Mouse (Mus musculus): ENCODE measurements at regions not wholly inside any gene's neighbourhood (a gene's known extent, or its start where the extent isn't known, plus 50 kb on each side); places are given as distances from the start of the nearest gene placed in this dataset.

GRCm38 (mm10) chr11:113192086-113192856 is 410.2 kb downstream of the Sox9 start:
- no peak overlapping the region for H3K4me3 ChIP-seq (replicated peaks)
- peak overlapping the region; percentile 23 for H3K4me2 ChIP-seq
- H3K9ac ChIP-seq (replicated peaks), result no peak overlapping the region
- H3K27ac ChIP-seq (replicated peaks), result no peak overlapping the region; the same call in 1 of the 2 replicates
- ATAC-seq (ENCODE audit: low FRiP score), result no peak
- no peaks in the 10 kb centered on the region for H3K9me3 ChIP-seq (replicated peaks)
- H3K36me3 ChIP-seq, result no peaks in the 10 kb centered on the region
- WGBS, result 59% methylated on average over 22 of the region's 22 CpGs
- peaks cover 30% of the 10 kb centered on the region for H3K4me1 ChIP-seq
- H3K27me3 ChIP-seq (replicated peaks), result no peaks in the 10 kb centered on the region

DNA sequence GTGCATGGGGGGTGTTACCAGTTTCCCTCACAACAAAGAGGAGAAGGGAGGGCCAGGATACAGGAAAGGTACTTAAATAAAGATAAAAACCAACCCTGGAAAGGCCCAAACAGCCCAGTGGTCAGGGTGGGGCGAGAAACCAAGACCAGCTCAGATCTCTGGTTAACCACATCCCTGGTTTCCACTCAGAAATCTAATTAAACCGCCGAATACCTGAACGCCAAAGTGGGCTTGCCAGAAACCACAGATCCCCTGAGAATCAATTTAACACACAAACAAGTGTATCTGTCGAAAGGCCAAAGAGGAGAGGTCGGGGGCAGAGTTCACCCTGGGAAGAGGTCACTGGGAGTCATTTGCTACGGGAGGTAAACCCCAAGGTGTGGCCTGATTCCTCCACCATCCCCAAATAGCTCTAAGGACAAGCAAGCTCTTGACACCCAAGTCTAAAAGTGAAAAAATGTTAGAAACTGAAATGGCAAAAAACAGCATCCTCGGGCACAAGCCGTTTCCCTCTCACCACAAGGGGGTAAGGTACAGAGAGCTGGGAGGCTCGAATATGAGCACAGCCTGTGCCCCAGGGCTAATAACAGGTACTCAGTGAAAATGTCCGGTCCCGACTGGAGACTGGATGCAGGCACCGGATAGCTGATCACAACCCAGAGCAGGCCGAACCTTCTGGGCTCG is 412.3 kb downstream of the Sox9 start:
- Histone ChIP-seq H3K9ac (replicated peaks) (no peak overlapping the region), H3K4me3 (replicated peaks) (no peak overlapping the region), H3K27ac (replicated peaks) (no peak overlapping the region), H3K9me3 (replicated peaks) (no peaks in the 10 kb centered on the region), H3K4me1 (peaks cover 39% of the 10 kb centered on the region), H3K27me3 (replicated peaks) (no peaks in the 10 kb centered on the region), H3K4me2 (no peak overlapping the region), H3K36me3 (no peaks in the 10 kb centered on the region)
- ATAC-seq (ENCODE audit: low FRiP score), result no peak
- WGBS, result 82% methylated on average over 15 of the region's 15 CpGs
